Mouse (Mus musculus) bone marrow macrophage, adult 2 months (primary cell): ENCODE measurements around the gene Ptprh.

Experiments used
- CTCF ChIP-seq: IDR thresholded peaks from 2 replicates; pipeline ENCODE4 v1.5.1; 2012; ENCODE audit warnings: low read depth, mild to moderate bottlenecking, low read length, moderate library complexity
- POLR2A ChIP-seq: IDR thresholded peaks from 2 replicates; pipeline ENCODE4 v1.6.1; 2012; ENCODE audit warnings: mild to moderate bottlenecking, low read depth, low read length, borderline replicate concordance

DNA sequence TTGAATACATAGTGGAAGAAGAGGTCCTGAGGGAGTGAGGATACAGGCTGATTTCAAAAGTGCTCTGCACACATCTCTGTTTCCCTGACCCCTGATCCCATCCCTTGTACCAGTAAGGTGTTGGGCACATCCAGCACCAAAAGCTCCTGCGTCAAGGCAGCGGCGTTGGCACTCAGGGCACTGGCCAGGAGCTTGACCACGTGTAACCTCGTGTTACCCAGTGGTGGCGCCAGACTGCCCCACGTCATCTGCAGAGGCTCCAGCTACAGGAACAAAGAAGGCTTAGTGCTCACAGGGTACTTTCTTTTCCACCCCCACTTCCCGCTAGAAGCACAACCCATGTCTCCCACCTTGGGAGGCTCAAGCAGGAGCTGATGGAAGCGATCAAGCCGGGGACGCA lies 37.3 kb upstream of the Ptprh start:
- TF ChIP-seq CTCF: no peak
- TF ChIP-seq POLR2A: no peak
